Mouse (Mus musculus) CH12.LX (cell line): ENCODE data around the gene Sfswap. TPM values are rescaled to one million over a fixed set of nuclear protein-coding genes. Genes with fewer than 3 reads are reported as not detected.

Experiments
- DNase-seq: peaks from one replicate; pipeline ENCODE4 v3.0.0-alpha.2; 2013; ENCODE audit errors: extremely low read depth
- H3K27ac ChIP-seq: 2 replicates; pipeline ENCODE4 v1.5.1; 2012; ENCODE audit warnings: low read depth, mild to moderate bottlenecking, control low read depth, moderate library complexity; ENCODE audit not compliant: insufficient read depth
- H3K27me3 ChIP-seq: replicated peaks from 2 replicates; pipeline ENCODE3; 2012; ENCODE audit warnings: inconsistent platforms
- H3K36me3 ChIP-seq, 2 experiments: replicated peaks in 1 of 2; 2 replicates each; pipeline versions ENCODE3 to v1.6.1; 2012; ENCODE audit warnings: inconsistent platforms in 1 of 2, low read length in 1 of 2, mild to moderate bottlenecking in 1 of 2, mixed read lengths in 1 of 2, moderate library complexity in 1 of 2; ENCODE audit not compliant: control insufficient read depth in 1 of 2, insufficient read depth in 1 of 2
- H3K4me1 ChIP-seq, 2 experiments: 2 replicates each; pipeline ENCODE4 v1.6.1; 2012; ENCODE audit warnings: inconsistent platforms in 1 of 2, moderate library complexity in 1 of 2; ENCODE audit not compliant: insufficient read depth in 2 of 2, control insufficient read depth in 1 of 2
- H3K4me2 ChIP-seq: 2 replicates; pipeline ENCODE4 v1.6.1; 2012; ENCODE audit warnings: low read depth, mild to moderate bottlenecking, control low read depth; ENCODE audit not compliant: poor library complexity, insufficient read depth, severe bottlenecking
- H3K4me3 ChIP-seq, 3 experiments: fragments of 150-350 bp in 1 of 3; sonication (generic) in 1 of 3; replicated peaks in 1 of 3; 2 replicates each; pipeline versions ENCODE3 to v1.5.1; 2011 to 2012; ENCODE audit warnings: low read depth in 2 of 3, low read length in 2 of 3, mild to moderate bottlenecking in 2 of 3, moderate library complexity in 2 of 3, control low read depth in 1 of 3, improper control_type of control experiment in 1 of 3, inconsistent platforms in 1 of 3, mixed read lengths in 1 of 3; ENCODE audit not compliant: poor library complexity in 1 of 3
- H3K79me2 ChIP-seq: replicated peaks from 2 replicates; pipeline ENCODE4 v1.6.1; 2012; ENCODE audit warnings: mild to moderate bottlenecking, moderate library complexity; ENCODE audit not compliant: control insufficient read depth, poor library complexity, insufficient read depth, severe bottlenecking; ENCODE audit errors: extremely low read depth
- H3K9ac ChIP-seq: 2 replicates; pipeline ENCODE4 v1.6.1; 2012; ENCODE audit warnings: low read depth, mild to moderate bottlenecking, control low read depth, moderate library complexity; ENCODE audit not compliant: insufficient read depth
- H3K9me3 ChIP-seq: replicated peaks from 2 replicates; pipeline ENCODE3; 2012; ENCODE audit warnings: low read length, inconsistent platforms, mixed read lengths
- BHLHE40 ChIP-seq: IDR thresholded peaks from 2 replicates; pipeline ENCODE4 v1.6.1; 2011; ENCODE audit warnings: mild to moderate bottlenecking, low read depth, low read length, improper control_type of control experiment
- CHD1 ChIP-seq: IDR thresholded peaks from 2 replicates; pipeline ENCODE4 v1.6.1; 2012; ENCODE audit warnings: low read depth, low read length, improper control_type of control experiment, inconsistent platforms
- CTCF ChIP-seq, 2 experiments: IDR thresholded peaks in 1 of 2; conservative IDR thresholded peaks in 1 of 2; 2 replicates each; pipeline ENCODE4 v1.5.1; 2011 to 2012; ENCODE audit warnings: low read depth in 2 of 2, low read length in 2 of 2, improper control_type of control experiment in 1 of 2, inconsistent platforms in 1 of 2, mild to moderate bottlenecking in 1 of 2, moderate library complexity in 1 of 2
- E2F4 ChIP-seq: IDR thresholded peaks from 2 replicates; pipeline ENCODE4 v1.6.1; 2011; ENCODE audit warnings: low read depth, low read length, improper control_type of control experiment; ENCODE audit not compliant: insufficient replicate concordance
- GABPA ChIP-seq: IDR thresholded peaks from 2 replicates; pipeline ENCODE4 v1.6.1; 2012; ENCODE audit warnings: low read depth, low read length, improper control_type of control experiment, inconsistent platforms; ENCODE audit not compliant: insufficient replicate concordance
- HCFC1 ChIP-seq: IDR thresholded peaks from 2 replicates; pipeline ENCODE4 v1.6.1; 2012; ENCODE audit warnings: low read depth, mild to moderate bottlenecking, inconsistent platforms, low read length, improper control_type of control experiment
- IRF4 ChIP-seq: IDR thresholded peaks from 2 replicates; pipeline ENCODE4 v1.6.1; 2014; ENCODE audit warnings: low read depth, mild to moderate bottlenecking, inconsistent platforms, low read length, improper control_type of control experiment
- JUND ChIP-seq: conservative IDR thresholded peaks from 2 replicates; pipeline ENCODE4 v1.6.1; 2011; ENCODE audit warnings: low read depth, low read length, improper control_type of control experiment
- MAX ChIP-seq: IDR thresholded peaks from 2 replicates; pipeline ENCODE4 v1.6.1; 2011; ENCODE audit warnings: low read length, improper control_type of control experiment
- MAZ ChIP-seq: IDR thresholded peaks from 2 replicates; pipeline ENCODE4 v1.6.1; 2012; ENCODE audit warnings: low read depth, mild to moderate bottlenecking, inconsistent platforms, low read length, improper control_type of control experiment, moderate library complexity
- MEF2A ChIP-seq: IDR thresholded peaks from 2 replicates; pipeline ENCODE4 v1.6.1; 2014; ENCODE audit warnings: low read depth, mild to moderate bottlenecking, inconsistent platforms, low read length, improper control_type of control experiment, borderline replicate concordance
- MYC ChIP-seq: IDR thresholded peaks from 2 replicates; pipeline ENCODE4 v1.6.1; 2011; ENCODE audit warnings: low read depth, mild to moderate bottlenecking, improper control_type of control experiment, low read length
- NRF1 ChIP-seq: IDR thresholded peaks from 2 replicates; pipeline ENCODE4 v1.6.1; 2014; ENCODE audit warnings: low read depth, mild to moderate bottlenecking, inconsistent platforms, low read length, improper control_type of control experiment, moderate library complexity
- RAD21 ChIP-seq: IDR thresholded peaks from 2 replicates; pipeline ENCODE4 v1.6.1; 2011; ENCODE audit warnings: low read depth, mild to moderate bottlenecking, low read length, improper control_type of control experiment, moderate library complexity
- RCOR1 ChIP-seq: conservative IDR thresholded peaks from 2 replicates; pipeline ENCODE4 v1.6.1; 2012; ENCODE audit warnings: low read depth, mild to moderate bottlenecking, inconsistent platforms, low read length, improper control_type of control experiment
- SIN3A ChIP-seq: IDR thresholded peaks from 2 replicates; pipeline ENCODE4 v1.6.1; 2012; ENCODE audit warnings: low read length, improper control_type of control experiment, inconsistent platforms
- SMC3 ChIP-seq: IDR thresholded peaks from 2 replicates; pipeline ENCODE4 v1.6.1; 2011; ENCODE audit warnings: low read depth, low read length, improper control_type of control experiment
- TBP ChIP-seq: conservative IDR thresholded peaks from 2 replicates; pipeline ENCODE4 v1.6.1; 2011; ENCODE audit warnings: low read depth, low read length, improper control_type of control experiment
- UBTF ChIP-seq: IDR thresholded peaks from 2 replicates; pipeline ENCODE4 v1.6.1; 2012; ENCODE audit warnings: low read depth, mild to moderate bottlenecking, inconsistent platforms, low read length, improper control_type of control experiment, moderate library complexity
- ZKSCAN1 ChIP-seq: IDR thresholded peaks from 2 replicates; pipeline ENCODE4 v1.6.1; 2012; ENCODE audit warnings: low read depth, inconsistent platforms, low read length, improper control_type of control experiment, borderline replicate concordance
- ZMIZ1 ChIP-seq: IDR thresholded peaks from 2 replicates; pipeline ENCODE4 v1.6.1; 2012; ENCODE audit warnings: low read depth, mild to moderate bottlenecking, inconsistent platforms, low read length, improper control_type of control experiment
- ZNF384 ChIP-seq: IDR thresholded peaks from 2 replicates; pipeline ENCODE4 v1.6.1; 2012; ENCODE audit warnings: low read depth, low read length, improper control_type of control experiment, inconsistent platforms
- dilution Hi-C: fragments of 300-500 bp; cut with MboI; formaldehyde crosslinking; loops from 2 replicates; pipeline ENCODE4 v1.14.3; 2020; ENCODE audit warnings: low sequenced_read_pairs; ENCODE audit not compliant: extremely low pct_unique_long_range_greater_than_20kb, extremely low pct_ligation_motif_present
- in situ Hi-C: fragments of 300-500 bp; cut with MboI; formaldehyde crosslinking; loops from 3 replicates; pipeline ENCODE4 v1.14.3; 2019; ENCODE audit warnings: low sequenced_read_pairs, low pct_ligation_motif_present, low pct_unique_long_range_greater_than_20kb, mixed read lengths
- polyA plus RNA-seq: library from polyadenylated mRNA; unstranded; fragments of >175 nt; gene quantifications from 2 replicates; pipeline ENCODE4 v1.2.1, GENCODE M21; 2012; ENCODE audit warnings: low read depth; ENCODE audit not compliant: insufficient read length
- total RNA-seq, 2 experiments: library from RNA; depleted of rRNA; stranded (reverse); fragments of 300-350 nt in 1 of 2; fragments of >200 nt in 1 of 2; gene quantifications; 2 replicates each; pipeline ENCODE4 v1.2.3; 2012 to 2014

The Sfswap gene
- total and polyA plus RNA-seq, 3 experiments: 24.9 to 70.4 (median 36.0) TPM

DNA sequence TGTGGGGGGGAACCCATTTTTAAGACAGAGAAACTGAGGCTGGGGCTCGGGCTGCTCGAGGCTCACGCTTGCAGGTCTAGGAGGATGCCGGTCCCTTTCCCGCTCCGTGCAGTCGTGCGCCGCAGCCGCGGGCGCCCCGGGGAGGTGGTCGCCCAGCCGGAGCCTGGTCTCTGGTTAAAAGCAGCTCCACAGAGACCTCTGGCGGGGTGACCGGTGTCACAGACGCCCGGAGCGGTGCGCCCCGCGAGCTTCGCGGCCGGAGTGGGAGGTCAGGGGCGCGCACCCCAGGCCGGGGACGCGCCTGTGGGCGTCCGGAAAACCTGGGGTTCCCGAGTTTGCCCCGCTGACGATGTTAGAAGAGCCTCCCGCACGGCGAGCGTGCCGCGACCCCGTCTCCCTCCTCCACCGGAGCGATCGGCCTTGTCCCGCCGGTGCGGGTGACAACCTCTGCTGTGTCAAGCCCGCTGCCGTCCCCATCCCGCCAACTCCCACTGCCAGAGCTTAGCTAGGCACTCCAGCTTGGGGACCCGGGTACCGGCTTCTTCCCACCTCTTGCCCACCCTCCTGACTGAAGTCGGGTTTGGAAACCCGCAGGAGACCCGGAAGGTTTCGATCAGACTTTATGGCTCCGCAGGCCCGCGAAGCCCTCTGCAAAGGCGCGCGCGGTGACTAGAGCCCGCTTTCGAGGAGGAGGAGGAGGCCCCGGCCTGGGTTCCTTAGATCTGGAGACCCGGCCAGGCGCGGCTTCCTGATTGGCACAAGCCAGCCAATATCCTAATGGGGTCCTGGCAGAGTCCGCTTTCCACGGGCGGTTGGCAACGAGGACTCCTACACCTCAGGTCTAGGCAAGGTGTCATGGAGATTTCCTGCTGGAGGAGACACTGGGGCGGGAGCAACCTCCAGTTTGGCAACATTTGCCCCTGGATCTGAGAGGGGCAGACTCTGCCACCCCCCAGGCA is 83.8 kb downstream of the Sfswap start:
- H3K4me2 ChIP-seq: peak overlapping the region; percentile 76
- no peaks in the 10 kb centered on the region for H3K36me3 ChIP-seq
- peak overlapping the region in 1 of 3 experiments; percentile 51 for H3K4me3 ChIP-seq
- H3K9ac ChIP-seq: no peak overlapping the region
- no peaks in the 10 kb centered on the region for H3K4me1 ChIP-seq
- no peaks in the 10 kb centered on the region for H3K79me2 ChIP-seq
- peaks cover 26% of the 10 kb centered on the region for H3K9me3 ChIP-seq
- H3K27ac ChIP-seq: no peak overlapping the region
- TF ChIP-seq ZMIZ1: no peak
- TF ChIP-seq E2F4: no peak
- TF ChIP-seq CTCF (conservative IDR thresholded peaks at IDR 0.05 in 1 of 2, IDR thresholded peaks at IDR 0.05 in 1 of 2; ENCODE audit: low read depth in 2 of 2, low read length in 2 of 2): peak in 1 of 2 experiments; percentile 15; a peak in 1 of 4 replicates
- TF ChIP-seq MAZ: no peak
- TF ChIP-seq MYC: no peak
- TF ChIP-seq IRF4: no peak
- no peak for TF ChIP-seq MAX
- dilution Hi-C loops (no loop called here), in situ Hi-C loops (loop anchor here (5.0 to 10.0 kb wide), 2 partner anchors 198 to 520 kb away; no protein-coding TSS in a partner anchor)
- DNase-seq: no peak
- peaks cover 69% of the 10 kb centered on the region for H3K27me3 ChIP-seq

DNA sequence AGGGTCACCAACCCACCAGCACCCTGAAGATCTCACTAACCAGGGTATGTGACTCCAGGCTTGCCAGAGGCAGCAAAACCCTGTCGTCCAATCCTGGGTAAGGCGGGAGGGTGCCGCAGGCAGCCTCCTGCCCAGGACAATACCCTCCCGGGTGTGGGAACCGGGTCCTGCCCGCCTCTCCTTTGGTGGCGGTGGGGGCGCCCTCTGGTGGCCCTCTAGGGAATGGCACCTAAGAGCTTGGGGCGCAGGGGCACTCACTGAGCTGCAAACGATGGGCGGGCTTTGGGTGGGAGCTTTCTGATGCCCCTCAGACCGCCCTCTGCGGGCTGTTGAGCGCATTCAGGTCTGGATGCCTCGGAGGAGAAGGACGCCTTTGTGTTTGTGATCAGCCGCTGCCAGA is 85.0 kb downstream of the Sfswap start:
- Histone ChIP-seq H3K9ac (no peak overlapping the region), H3K79me2 (no peaks in the 10 kb centered on the region), H3K27me3 (peaks cover 69% of the 10 kb centered on the region), H3K27ac (no peak overlapping the region), H3K9me3 (peaks cover 26% of the 10 kb centered on the region), H3K4me2 (peak overlapping the region; percentile 76; the same call in 1 of the 2 replicates), H3K36me3 (no peaks in the 10 kb centered on the region), H3K4me3 (no peak overlapping the region), H3K4me1 (no peaks in the 10 kb centered on the region)
- TF ChIP-seq SMC3 (peak; percentile 45), CHD1 (no peak), GABPA (no peak), ZKSCAN1 (no peak), ZNF384 (no peak), MEF2A (no peak), RAD21 (peak; percentile 24), UBTF (no peak), JUND (no peak), TBP (no peak), CTCF (conservative IDR thresholded peaks at IDR 0.05 in 1 of 2, IDR thresholded peaks at IDR 0.05 in 1 of 2; ENCODE audit: low read depth in 2 of 2, low read length in 2 of 2) (peak in 1 of 2 experiments; percentile 68; a peak in 2 of 4 replicates), MAZ (no peak), HCFC1 (no peak), BHLHE40 (no peak), RCOR1 (no peak), SIN3A (no peak), MYC (no peak), NRF1 (no peak)
- in situ Hi-C loops (loop anchor here (5.0 to 10.0 kb wide), 2 partner anchors 199 to 521 kb away; no protein-coding TSS in a partner anchor), dilution Hi-C loops (no loop called here)
- no peak for DNase-seq
